Mouse (Mus musculus) left cerebral cortex, adult 2 months (tissue): Measurements from ENCODE around the gene Cygb. TPM values are rescaled to one million over a fixed set of nuclear protein-coding genes. Genes with fewer than 3 reads are reported as not detected.

ENCODE experiments used
- DNase-seq, 2 experiments: peaks; one replicate each; pipeline ENCODE4 v3.0.0; 2021 to 2022; ENCODE audit warnings: low spot score in 2 of 2, mixed read lengths in 1 of 2; ENCODE audit errors: extremely low spot score in 1 of 2
- H3K27ac ChIP-seq: fragments of 200-600 bp; 2 replicates; pipeline ENCODE4 v1.8.1; 2022
- H3K4me3 ChIP-seq: fragments of 200-600 bp; 2 replicates; pipeline ENCODE4 v1.8.1; 2022
- CTCF ChIP-seq: fragments of 200-600 bp; IDR thresholded peaks from 2 replicates; pipeline ENCODE4 v1.8.1; 2022; ENCODE audit warnings: antibody characterized with exemption, mild to moderate bottlenecking, moderate library complexity
- intact Hi-C: fragments of 180-260 bp; cut with DNase I; formaldehyde crosslinking; loops from one replicate; pipeline ENCODE4 v1.15.1; 2025
- total RNA-seq, 2 experiments: library from RNA; stranded (reverse); gene quantifications; 2 replicates each; pipeline ENCODE4 v1.2.3; 2021

The Cygb gene
- total RNA-seq, 2 experiments from 2014 or later: 42.8 to 45.3 TPM

DNA sequence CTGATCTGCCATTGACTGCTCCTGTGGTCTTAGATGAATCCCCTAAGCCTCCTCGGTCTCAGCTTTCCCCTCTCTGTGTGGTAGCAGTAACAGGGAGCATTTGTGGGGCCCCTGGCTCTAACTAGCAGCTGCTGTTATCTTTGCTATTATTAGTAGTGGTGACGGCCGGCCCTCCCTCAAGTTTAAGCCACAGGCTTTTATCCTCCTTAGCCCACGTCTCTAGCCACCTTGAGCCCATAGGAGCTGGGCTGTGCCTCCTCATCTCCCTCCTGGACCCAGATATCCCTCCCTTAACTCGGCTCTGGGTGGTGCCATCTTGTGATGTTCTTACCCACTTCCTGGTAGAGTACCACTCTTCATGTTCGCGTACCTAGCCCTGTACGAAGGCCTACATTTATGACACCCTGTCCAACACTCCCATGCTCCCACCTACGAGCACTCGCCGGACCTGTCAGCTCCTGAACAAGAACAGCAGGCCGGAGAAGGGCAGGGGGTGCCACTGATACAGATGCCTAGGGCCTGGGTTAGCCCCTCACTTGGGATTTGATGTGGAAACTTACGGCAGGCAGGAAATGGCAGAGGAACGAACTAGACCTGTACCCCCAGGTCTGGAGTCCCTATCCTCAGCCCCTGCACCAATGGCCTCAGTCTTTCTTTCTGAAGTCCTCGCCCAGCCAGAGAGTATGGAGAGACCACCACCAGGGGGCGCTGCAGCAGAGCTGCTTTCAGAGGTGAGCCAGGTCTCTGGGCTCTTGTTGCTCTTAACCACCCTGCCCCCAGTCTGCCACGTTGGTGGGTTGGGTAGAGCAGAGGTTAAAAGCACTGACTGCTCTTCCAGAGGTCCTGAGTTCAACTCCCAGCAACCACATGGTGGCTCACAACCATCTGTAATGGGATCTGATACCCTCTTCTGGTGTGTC lies 28.8 kb downstream of the Cygb start:
- DNase-seq: no peak
- intact Hi-C loops: no loop called here

DNA sequence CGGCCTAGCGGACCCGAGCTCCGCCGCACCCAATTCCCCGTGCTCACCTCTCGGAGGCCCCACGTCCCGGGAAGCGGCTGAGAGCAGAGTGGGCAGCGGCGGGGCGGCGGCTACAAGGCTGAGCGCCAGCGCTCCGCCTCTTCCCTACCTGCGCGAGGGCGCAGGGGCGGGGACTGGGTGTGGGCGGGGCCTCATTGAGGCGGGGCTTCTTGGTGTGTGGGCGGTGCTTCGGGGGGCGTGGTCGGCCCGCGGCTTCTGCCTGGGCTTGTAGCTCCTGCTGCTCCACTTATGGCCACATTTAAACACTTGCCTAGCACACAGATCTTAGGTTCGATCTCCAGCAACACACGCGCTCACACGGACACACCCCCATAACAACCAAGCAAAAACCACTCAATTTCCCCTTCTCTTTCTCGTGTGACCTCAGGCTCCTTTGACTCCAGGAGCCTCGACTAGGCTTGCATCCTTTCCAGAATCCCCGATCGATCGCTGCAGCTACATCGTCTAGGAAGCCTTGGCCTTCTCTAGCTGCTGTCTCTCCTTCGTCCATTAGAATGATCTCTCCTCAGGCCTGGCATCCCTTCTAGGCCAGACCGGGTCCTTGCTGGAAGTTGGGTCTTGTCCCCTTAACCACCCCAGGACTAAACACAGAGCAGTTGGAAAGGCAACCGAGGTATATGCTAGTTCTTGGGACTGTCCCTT lies 29.8 kb downstream of the Cygb start:
- TF ChIP-seq CTCF: no peak
- Histone ChIP-seq H3K4me3 (peak overlapping the region; percentile 46), H3K27ac (0 out of 2 replicates have a peak overlapping the region, but pooled peaks have one; percentile 36)
- DNase-seq: peak in 1 of 2 experiments; percentile 29
- intact Hi-C loops: no loop called here

More for the DNA sequence above, 28.8 kb downstream of the Cygb start:
- H3K27ac ChIP-seq: no peak overlapping the region
- no peak overlapping the region for H3K4me3 ChIP-seq
- TF ChIP-seq CTCF: peak; percentile 67

DNA sequence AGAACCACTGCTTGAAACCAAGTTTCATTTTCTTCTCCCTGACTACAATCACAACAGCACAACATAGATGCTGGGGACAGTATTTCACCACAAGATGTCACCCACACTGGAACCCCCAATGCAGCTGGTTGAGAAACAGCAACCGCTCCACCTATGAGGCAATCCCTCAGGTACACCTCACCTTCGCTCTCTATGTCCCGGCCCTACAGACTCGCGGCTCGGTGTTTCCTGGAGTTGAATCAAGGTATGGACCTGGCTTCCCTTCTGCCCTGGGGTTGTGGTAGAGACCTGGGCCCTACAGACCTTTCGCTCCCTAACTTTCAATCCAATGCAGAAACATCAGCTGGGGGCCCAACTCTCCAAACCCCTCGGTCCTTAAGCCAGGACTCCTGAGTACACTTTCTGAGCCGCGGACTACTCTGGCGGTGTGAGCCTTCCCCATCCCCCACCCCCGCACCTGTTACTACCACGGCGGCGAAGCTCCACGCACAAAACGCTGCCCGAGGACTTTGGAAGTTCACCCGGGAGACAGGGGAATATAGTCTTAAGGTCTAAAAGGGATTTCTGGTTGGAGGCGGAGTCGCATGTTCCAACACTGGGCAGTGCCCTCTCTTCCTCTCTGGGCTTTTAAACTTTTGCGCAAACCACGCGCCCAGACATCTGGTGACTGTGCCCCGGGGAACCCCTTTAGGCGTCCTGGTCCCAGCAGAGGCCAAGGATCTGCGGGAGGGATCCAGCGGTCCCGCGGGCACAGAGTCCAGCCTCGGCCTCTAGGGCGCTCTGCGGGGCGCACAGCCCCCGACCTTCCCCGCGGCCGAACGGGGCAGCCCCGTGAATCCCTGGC lies 30.6 kb downstream of the Cygb start:
- TF ChIP-seq CTCF: no peak
- intact Hi-C loops: no loop called here
- DNase-seq: no peak
- Histone ChIP-seq H3K4me3 (peak overlapping the region; percentile 46), H3K27ac (0 out of 2 replicates have a peak overlapping the region, but pooled peaks have one; percentile 36)

DNA sequence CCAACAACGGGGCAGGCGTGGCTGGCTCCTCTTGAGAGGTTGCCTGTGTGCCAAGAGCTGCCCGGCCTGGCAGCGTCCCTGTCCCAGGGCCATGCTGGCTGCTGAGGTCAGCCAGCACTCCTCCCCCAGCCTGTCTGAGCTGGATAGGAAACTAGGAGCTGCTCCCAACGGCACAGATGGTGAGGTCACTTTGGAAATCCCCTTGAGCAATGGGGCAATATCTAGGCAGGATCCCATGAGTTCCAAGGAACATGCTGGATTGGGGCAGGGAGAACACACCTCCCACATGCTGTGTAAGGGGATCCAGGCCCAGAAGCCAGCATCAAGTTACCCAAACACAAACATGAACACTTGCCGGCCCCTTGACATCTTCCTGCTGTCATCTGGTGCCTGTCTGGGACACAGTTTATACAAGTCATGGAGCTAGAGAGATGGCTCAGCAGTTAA lies 32.8 kb downstream of the Cygb start:
- H3K27ac ChIP-seq: no peak overlapping the region
- intact Hi-C loops: no loop called here
- peak in 1 of 2 experiments; percentile 40 for DNase-seq
- no peak for TF ChIP-seq CTCF
- H3K4me3 ChIP-seq: no peak overlapping the region

DNA sequence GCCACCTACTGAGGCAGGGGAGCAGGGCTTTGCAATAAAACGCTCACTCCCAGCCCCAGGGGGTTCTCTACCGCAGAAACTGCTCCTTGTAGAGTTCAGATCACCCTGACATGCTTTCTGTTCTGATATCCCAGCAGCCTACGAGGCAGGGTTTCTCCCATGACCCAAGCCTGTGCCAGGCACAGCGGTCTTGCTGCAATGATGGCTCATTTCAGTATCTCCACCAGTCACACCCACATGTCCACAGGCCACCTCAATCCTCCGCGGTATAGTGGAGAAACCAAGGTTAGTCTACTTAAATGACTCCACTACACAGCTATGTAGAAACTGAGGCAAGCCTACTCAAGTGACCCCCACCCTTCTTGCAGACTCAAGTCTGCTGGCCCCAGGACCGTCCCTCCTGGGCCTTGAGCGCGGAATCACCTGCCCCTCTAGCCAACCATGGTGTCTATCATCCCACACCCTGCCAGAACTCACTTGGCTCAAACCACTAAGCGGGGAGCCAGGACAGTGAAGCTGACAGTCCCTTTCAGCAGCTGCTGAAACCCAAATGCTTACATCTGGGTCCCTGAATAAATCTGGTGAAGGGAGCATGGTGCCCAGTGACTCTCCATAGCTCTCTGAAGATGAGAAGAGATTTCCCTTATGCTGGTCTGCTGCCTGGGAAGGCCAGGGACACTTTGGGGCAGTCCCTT lies 33.4 kb downstream of the Cygb start:
- Histone ChIP-seq H3K27ac (no peak overlapping the region), H3K4me3 (no peak overlapping the region)
- intact Hi-C loops: no loop called here
- no peak for DNase-seq
- TF ChIP-seq CTCF: no peak

DNA sequence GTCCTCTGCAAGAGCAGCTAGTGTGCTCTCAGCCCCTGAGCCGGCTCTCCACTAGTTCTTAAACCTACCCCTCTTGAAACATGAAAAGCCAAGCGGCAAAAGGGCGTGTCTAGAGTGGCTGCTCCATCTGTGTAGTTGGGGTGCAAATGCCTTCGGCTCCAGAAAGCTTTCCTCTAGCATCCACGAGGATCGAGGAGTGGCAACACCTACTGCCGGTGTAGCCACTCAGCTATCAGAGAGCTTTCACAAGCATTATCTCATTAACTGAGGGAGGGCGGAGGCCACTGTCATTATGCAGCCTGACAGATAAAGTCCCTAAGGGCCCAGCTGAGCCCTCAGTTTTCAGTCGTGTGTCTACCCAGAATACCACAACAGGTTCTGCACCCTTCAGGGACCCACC lies 34.0 kb downstream of the Cygb start:
- intact Hi-C loops: no loop called here
- Histone ChIP-seq H3K27ac (no peak overlapping the region), H3K4me3 (no peak overlapping the region)
- DNase-seq: no peak
- TF ChIP-seq CTCF: no peak

DNA sequence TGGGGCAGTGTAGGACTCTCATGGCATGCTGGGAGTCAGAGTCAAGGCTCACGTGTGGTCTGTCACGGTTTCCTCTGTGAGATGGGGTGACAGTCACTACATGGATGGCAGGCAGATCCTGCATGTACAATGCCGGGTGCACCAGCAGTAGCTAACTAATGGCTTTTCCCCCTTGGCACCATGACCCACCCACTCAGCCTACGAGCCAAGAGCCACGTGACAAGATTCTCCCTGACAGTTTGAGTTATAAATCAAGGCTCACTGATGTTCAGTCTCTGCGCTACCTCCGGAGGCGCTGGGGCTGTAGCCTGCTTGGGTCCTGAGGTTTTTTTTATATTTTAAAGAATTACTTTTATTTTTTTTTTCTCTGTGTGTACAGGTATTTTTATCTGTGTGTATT lies 34.6 kb downstream of the Cygb start:
- no peak overlapping the region for H3K4me3 ChIP-seq
- DNase-seq: no peak
- no peak overlapping the region for H3K27ac ChIP-seq
- intact Hi-C loops: no loop called here
- no peak for TF ChIP-seq CTCF

DNA sequence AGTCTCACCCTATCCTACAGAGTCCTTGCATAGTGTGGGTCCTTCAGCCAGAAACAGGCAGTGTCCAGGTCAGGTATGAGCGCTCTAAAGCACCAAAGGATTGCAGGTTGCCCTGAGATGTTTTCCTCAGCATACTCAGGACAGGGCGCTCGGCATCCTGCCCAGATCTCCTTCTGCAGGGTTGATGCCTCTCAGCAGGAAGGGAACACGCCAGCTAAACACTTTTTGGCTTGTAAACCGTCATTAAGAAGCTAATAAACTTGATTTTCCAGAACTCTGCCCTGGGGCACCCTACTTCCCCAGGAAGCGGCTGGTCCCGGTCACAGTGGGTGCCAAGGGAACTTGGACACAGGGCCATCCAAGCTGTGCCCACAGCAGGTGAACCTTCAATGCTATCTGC lies 35.0 kb downstream of the Cygb start:
- H3K27ac ChIP-seq: no peak overlapping the region

DNA sequence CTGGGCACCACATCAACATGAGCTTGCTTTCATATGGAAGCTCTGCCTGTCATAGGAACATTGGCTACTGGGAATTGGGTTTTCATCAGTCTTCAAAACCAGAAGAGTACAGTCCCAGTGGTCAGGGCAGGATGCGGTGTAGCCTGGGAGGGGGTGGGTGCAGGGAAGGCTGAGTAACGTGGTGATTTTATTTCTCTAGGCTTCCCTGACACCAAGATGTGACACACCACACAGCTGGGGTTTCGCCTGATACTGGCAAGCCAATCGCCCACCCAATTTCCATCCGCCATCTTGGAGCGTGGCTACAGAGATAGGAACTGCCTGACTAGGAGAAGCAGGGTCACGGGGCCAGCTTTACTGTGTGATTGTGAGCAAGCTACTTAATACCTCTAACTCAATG lies 35.4 kb downstream of the Cygb start:
- Histone ChIP-seq H3K27ac (no peak overlapping the region), H3K4me3 (no peak overlapping the region)
- no peak for DNase-seq
- intact Hi-C loops: no loop called here
- no peak for TF ChIP-seq CTCF

More for the DNA sequence above, 35.0 kb downstream of the Cygb start:
- no peak for TF ChIP-seq CTCF
- intact Hi-C loops: no loop called here
- H3K4me3 ChIP-seq: no peak overlapping the region
- no peak for DNase-seq

DNA sequence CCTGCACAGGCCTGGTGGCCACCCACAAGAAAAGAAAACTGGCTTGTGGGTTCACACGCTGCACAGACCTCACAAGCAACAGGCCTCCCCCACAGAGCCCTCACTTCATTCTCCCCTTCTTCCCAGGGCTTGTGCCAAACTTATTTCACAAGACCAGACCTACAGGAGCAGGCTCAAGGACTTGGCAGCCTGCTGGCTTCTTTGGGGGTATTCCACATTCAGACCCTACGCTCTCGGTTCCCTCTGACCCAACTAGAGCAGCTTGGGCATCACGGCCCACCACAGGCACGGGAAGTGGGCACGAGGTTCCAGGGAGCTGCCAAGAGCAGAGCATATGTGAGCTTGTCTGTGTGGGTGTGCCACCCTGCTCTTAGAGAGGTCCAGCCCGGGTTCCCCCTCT lies 36.5 kb downstream of the Cygb start:
- H3K4me3 ChIP-seq: no peak overlapping the region
- H3K27ac ChIP-seq: no peak overlapping the region
- no peak for TF ChIP-seq CTCF
- no peak for DNase-seq
- intact Hi-C loops: no loop called here
